Mouse (Mus musculus) embryo, embryonic 11.5 days (tissue): Measurements from ENCODE around the gene Fzd9.
"Not testable (repeated sequence)": the region's sequence is repeated elsewhere in the genome, so short reads cannot be mapped to it uniquely, and the experiment has no call there.

ENCODE experiments used
- DNase-seq: peaks from one replicate; pipeline ENCODE4 v3.0.0-alpha.2; 2012; ENCODE audit warnings: low read depth, low spot score

The Fzd9 gene

DNA sequence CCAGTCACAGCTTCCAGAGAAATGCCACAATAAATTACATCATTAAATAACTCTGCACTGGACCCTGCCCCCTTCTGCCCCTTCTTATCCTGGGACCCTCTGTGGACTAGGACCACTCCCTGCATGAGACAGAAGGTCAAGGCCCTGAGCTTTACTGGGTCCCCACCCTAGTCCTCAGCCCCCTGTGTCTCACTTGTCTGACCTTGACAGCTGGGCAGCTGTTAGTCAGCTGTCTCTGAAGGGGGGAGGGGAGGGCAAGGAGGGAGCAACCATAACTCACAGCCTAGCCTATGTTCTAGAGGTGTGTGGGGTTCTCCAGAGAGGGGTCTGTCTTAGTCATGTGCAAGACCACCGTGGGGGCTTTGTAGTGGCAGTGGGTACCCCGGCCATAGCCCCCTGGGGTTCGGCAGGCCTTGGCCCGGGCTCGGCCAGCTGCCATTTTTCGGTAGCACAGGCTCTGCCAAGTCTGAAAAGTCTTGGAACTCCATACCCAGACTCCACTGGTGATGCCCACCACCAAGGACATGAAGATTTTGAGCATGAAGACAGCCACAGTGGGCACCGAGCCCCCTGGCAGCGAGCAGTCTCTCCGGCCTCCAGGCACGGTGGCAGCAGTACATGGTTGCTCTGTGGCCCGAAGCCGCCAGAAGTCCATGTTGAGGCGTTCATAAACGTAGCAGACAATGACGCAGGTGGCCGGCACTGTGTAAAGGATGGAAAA, 1.9 kb downstream of the Fzd9 start:
- DNase-seq: no peak

- no peak for DNase-seq
These were observed 3.7 kb downstream of the Fzd9 start for GRCm38 (mm10) chr5:135247337-135247736.

GRCm38 (mm10) chr5:135246531-135246930, 4.5 kb downstream of the Fzd9 start:
- no peak for DNase-seq

DNA sequence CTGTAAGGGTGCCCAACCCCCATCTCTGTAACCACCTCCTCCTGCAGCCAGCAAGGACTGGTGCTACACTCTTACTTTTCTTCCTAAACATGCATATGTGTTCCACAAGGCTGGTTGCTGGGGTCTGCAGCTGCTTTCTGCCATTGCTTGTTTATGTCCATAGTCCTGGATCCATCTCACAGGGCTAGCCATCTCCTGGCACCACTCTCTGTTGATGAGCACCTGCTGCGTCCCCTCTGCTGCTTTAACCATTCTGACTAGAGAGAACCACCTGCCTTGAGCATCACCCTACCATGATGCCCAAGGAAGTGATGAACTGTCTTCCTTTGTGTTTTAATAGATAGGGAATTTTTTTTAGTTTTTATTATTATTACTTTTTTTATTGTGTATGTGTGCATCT, 7.9 kb downstream of the Fzd9 start:
- no peak for DNase-seq

- no peak for DNase-seq
These were observed 8.4 kb downstream of the Fzd9 start for GRCm38 (mm10) chr5:135242608-135243007.

- no peak for DNase-seq
These were observed 8.9 kb downstream of the Fzd9 start for GRCm38 (mm10) chr5:135242136-135242535.

GRCm38 (mm10) chr5:135241474-135241873, 9.6 kb downstream of the Fzd9 start:
- DNase-seq: no peak

- DNase-seq: no peak
These were observed 12.2 kb downstream of the Fzd9 start for GRCm38 (mm10) chr5:135238832-135239231.

DNA sequence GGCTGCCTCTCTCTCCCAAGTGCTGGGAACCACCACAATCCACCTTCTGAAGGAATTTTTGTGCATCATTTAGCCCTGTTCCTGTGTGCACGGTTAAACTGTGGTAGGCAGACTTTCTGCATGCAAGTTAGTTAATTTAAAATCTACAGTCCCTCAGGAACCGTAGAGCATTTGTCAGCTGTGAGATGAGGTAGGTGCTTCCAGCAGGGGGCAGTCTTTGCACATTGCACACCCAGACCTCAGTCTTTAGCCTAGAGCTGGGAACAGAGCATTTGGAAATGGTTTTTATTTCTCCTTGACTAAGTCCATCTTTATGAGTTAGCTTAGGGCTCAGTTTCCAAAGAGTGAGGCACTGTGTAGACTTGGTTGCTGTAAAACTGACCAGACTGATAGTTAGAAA, 14.5 kb downstream of the Fzd9 start:
- DNase-seq: no peak

GRCm38 (mm10) chr5:135233166-135233920, 17.7 kb downstream of the Fzd9 start:
- no peak for DNase-seq

DNA sequence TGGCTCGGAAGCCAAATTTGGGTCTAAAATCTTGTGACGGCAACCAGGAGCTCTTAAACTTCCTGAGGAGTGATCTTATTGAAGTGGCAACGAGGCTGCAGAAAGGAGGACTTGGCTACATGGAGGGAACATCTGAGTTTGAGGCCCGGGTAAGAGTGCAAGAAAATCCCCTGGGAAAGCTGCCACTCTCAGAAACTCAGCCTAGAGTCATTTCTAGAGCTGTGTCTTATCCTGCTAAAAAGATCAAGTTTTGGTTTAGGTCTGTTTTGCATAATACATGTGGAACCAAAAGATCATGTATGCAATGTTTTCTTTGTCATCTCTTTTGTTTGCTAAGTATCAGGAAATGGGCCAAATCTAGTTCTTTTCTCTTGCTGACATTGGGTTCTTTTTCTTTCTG, 20.8 kb downstream of the Fzd9 start:
- no peak for DNase-seq

- not testable (repeated sequence) for DNase-seq
These were observed 25.2 kb downstream of the Fzd9 start for GRCm38 (mm10) chr5:135225879-135226278.

- DNase-seq: no peak
These were observed 26.9 kb downstream of the Fzd9 start for GRCm38 (mm10) chr5:135224169-135224568.

GRCm38 (mm10) chr5:135222066-135222465, 29.0 kb downstream of the Fzd9 start:
- DNase-seq: no peak

DNA sequence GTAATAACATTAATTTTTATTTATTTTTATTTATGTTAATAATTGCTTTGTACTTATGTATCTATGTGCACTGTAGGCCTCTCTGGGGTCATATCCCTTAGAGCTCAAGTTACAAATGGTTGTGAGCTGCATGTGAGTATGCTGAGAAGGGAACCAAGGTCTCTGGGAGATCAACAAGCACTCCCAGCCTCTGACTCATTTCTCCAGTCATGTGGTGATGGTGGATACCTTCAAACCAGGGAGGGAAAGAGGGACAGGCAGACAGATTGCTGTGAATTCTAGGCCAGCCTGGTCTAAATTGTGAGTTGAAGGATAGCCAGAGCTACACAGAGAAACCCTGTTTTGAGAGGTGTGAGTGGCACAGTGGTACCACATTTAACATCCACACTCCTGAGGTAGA, 30.1 kb downstream of the Fzd9 start:
- no peak for DNase-seq

GRCm38 (mm10) chr5:135216871-135217270, 34.2 kb downstream of the Fzd9 start:
- DNase-seq: no peak

- DNase-seq: no peak
These were observed 42.8 kb downstream of the Fzd9 start for GRCm38 (mm10) chr5:135208197-135208596.

GRCm38 (mm10) chr5:135202763-135203162, 48.3 kb downstream of the Fzd9 start:
- DNase-seq: no peak
